Mouse (Mus musculus): Measurements from ENCODE around the gene S100a10. TPM values are rescaled to one million over a fixed set of nuclear protein-coding genes. Genes with fewer than 3 reads are reported as not detected.

Gene S100a10
- polyA plus RNA-seq (2012; rRNA removed), result 8.6 and 12.4 TPM in 2 replicates

DNA sequence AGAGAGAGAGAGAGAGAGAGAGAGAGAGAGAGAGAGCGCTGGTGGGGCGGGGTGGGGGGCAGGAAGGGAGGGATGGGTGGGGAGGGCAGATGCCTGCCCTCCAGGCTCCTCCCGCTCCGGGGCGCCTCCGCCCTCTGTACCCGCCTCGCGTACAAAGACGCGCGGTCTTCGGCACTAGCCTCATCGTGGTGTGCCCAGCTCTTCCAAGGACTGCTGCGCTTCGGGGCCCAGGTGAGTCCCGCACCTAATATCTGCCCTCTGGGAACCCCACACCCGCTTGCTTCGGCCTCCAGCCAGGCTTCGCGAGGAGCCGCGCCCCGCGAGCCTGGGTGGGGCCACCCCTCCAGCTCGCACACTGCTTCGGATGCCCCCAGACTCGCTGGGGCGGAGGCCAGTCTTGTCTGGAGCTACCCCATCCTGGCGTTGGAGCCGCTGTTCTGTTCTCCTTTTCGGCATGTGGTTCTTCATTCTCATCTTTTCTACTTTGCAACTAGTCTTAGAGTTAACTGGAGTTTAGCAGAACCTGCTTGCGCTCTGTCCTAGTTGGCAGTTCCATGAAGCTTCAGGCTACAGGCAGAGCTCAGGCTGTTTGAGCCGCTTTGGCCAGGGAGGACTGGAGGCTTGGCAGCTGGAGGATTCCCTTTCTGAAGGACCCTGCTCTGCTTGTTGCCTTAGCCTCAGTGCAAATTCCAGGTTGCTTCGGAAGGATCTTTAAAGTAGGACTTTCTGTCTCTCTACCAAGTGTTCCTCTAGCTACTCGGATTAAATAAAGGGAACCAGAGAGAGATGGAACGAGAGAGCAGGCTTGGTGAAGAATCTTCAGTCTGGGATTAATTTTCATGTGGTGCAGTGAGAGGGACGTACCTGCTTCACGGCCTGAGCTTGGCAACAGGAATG, at the start of gene S100a10:
S100a10 (plus strand) TSS at position 100 of the 897 bp plus-strand sequence.

DNA sequence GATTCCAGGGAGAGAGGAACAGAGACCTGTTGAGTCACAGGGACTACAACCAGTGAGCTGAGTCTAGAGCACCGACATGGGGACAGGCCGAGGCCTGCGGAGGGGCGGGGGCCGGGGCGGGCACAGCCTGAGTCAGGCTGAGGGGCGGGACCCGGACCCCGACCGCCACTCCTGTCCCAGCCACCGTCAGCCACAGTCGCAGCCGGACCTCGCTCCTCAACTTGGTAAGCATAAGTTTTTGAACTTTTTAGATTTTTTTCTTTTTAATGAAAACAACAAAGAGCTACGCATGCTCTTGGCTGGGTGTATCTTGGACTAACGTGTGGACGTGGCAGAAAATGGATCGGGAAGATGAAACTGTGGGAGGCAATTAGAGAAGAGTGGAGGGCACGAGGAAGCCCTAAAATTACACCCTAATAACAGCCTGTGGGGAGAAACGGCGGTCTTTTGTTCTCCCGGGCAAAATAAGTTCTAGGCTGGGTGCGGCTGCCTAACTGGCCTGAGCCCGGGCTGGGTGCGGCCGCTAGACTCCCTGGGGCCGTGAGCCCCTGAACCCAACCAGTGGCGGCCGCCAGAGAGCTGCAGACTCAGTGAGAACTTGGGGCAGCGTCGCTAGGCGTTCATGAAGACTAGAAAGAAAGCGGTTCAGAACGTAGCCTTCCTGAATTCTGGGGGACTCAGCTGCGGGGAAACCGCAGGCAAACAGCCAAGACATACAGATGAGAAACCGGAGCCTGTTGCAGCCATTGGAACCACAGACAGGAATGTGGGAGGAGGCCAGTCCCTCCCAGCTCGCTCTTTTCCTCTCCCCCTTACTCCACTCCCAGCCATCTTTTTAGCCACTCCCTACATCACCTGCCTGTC, 34.3 kb upstream of the S100a10 start, which contains the start of gene S100a11:
S100a11 (plus strand) TSS at position 159 of the 864 bp plus-strand sequence.

Other genes starting within 250 kb of the S100a10 start
- 0.67 and 1.4 TPM in 2 replicates for gene Hrnr, start 235.3 kb upstream of the S100a10 start, polyA plus RNA-seq (2012; rRNA removed)
- 4.3 and 6.0 TPM in 2 replicates for gene Rptn, start 161.4 kb upstream of the S100a10 start, polyA plus RNA-seq (2012; rRNA removed)
- 0.01 TPM in 1 of 2 replicates, not detected in the other for gene Tchh, start 112.8 kb upstream of the S100a10 start, polyA plus RNA-seq (2012; rRNA removed)
- gene Tchhl1, start 86.3 kb upstream of the S100a10 start, polyA plus RNA-seq (2012; rRNA removed), result not detected in 2 replicates
- gene S100a11, start 34.6 kb upstream of the S100a10 start, polyA plus RNA-seq (2012; rRNA removed), result 66.8 and 103 TPM in 2 replicates
- gene Tdpoz2, start 97.6 kb downstream of the S100a10 start, polyA plus RNA-seq (2012; rRNA removed), result not detected in 2 replicates
- gene Tdpoz1, start 121.2 kb downstream of the S100a10 start, polyA plus RNA-seq (2012; rRNA removed), result not detected in 2 replicates
- gene Gm37596, start 138.0 kb downstream of the S100a10 start, polyA plus RNA-seq (2012; rRNA removed), result not detected in 2 replicates
- gene Gm5773, start 217.9 kb downstream of the S100a10 start, polyA plus RNA-seq (2012; rRNA removed), result not detected in 2 replicates
- gene Tdpoz4, start 241.3 kb downstream of the S100a10 start, polyA plus RNA-seq (2012; rRNA removed), result not detected in 2 replicates

All from stomach, adult 2 months (tissue).